Mouse (Mus musculus): ENCODE data around the gene Ush1c. TPM values are rescaled to one million over a fixed set of nuclear protein-coding genes. Genes with fewer than 3 reads are reported as not detected.

Gene Ush1c
- polyA plus RNA-seq (2012; ENCODE audit: insufficient read depth, insufficient read length, missing spikeins): not detected in 2 replicates

DNA sequence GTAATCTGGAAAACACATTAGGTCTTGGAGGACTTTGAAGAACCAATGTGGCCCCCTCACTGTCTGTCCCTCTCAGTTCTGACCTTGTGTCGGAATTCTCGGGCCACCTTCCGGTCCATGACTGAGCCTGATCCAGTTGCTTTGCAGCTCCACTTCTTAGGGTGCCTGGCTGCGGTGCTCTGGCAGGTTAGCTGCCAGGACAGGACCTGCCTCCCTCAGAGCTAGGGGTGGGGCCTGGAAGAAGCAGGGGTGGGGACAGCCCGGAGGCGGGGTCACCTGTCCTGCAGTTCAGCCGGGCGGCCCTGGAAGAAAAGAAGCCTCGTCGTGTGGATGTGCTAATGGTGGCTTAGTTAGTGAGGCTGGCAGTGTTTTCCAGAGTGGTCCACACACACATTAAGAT, at the start of gene Ush1c:
Gene Ush1c (minus strand): TSS at position 158 of the 400 bp plus-strand sequence.
- no peaks in the 10 kb centered on the region for H3K4me1 ChIP-seq (ENCODE audit: control insufficient read depth, insufficient read depth, low read length)
- H3K4me3 ChIP-seq (ENCODE audit: insufficient read depth, low read length): no peak within 1 kb of the TSS
- no peak within 1 kb of the TSS for H3K27ac ChIP-seq (ENCODE audit: insufficient read depth, low read depth, low read length)
- TF ChIP-seq POLR2A (IDR thresholded peaks at IDR 0.05; ENCODE audit: borderline replicate concordance, low read depth, low read length) (no peak), CTCF (IDR thresholded peaks at IDR 0.05; ENCODE audit: low read depth, low read length) (no peak)

DNA sequence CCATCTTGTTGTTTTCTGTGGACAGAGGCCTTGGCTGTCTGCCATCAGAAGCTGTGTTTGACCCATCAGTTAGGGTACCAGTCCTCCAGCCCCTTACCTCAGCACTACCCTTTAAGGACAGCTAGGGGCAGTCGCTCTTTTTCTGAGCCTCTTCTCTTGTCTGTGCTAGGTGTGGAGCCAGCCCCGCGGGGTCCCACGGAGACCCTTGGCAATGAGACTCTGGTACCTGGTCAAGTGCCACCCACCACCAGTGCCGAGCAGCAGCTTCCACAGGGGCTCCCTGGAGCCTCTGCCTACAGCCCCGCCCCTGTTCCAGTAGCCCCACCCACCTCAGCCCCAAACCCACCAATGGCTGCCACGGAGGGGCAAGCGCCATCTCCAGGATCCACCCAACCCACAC, 48.7 kb upstream of the Ush1c start:
- TF ChIP-seq POLR2A (IDR thresholded peaks at IDR 0.05; ENCODE audit: borderline replicate concordance, low read depth, low read length) (no peak), CTCF (IDR thresholded peaks at IDR 0.05; ENCODE audit: low read depth, low read length) (no peak)
- no peak overlapping the region for H3K4me3 ChIP-seq (ENCODE audit: insufficient read depth, low read length)
- H3K27ac ChIP-seq (ENCODE audit: insufficient read depth, low read depth, low read length): no peak overlapping the region
- no peaks in the 10 kb centered on the region for H3K4me1 ChIP-seq (ENCODE audit: control insufficient read depth, insufficient read depth, low read length)

DNA sequence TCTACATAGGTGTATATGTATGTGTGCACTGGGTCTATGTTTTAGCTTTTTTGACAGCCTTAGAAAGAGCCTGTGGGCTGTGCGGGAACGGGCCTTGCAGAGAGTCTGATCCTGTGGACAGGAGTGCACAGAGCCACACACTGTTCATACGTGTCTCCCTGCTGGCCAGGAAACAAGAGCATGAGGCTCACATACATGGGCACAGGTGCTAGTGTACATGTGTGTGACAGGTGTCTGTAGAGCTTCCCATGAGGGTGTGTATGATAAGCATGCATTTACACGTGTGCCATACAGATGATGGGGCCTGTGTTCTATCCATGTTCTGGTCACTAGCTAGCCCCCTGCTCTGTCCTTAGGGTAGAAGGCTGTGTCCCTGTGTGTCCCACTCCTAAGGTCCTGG, 48.1 kb upstream of the Ush1c start:
- no peak overlapping the region for H3K4me3 ChIP-seq (ENCODE audit: insufficient read depth, low read length)
- TF ChIP-seq CTCF (IDR thresholded peaks at IDR 0.05; ENCODE audit: low read depth, low read length): no peak
- TF ChIP-seq POLR2A (IDR thresholded peaks at IDR 0.05; ENCODE audit: borderline replicate concordance, low read depth, low read length): no peak
- no peak overlapping the region for H3K27ac ChIP-seq (ENCODE audit: insufficient read depth, low read depth, low read length)
- H3K4me1 ChIP-seq (ENCODE audit: control insufficient read depth, insufficient read depth, low read length): no peaks in the 10 kb centered on the region

DNA sequence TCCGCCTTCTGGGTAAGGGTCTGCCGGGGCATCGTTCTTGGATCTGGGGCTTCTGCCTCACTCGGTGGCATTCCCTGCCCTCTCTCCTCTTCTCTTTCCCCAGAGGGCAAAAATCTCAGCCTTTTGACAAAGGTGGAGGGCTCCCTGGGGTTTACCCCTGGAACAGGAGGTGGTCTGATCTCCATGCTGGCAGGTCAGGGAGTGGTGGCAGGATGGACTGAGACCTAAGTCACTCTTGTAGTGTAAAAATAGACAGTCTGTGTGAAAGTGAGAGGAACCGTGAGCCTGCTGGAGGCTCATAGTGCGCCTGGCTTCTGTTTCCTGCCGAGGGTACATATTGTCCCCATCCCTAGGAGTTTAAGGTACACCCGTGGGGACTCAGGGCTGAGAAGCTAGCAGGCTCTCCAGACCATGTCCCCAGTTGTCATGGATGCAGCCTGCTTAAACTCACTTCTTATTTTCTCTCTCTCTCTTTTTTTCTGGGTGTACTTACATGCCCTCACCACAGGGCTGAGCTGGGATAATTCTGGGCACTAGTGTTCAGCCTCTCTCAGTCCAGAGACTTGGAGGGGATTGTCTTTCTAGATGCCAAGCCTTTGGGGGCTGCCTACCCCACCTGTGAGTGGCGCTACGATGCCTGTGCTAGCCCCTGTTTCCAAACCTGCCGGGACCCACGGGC, 47.0 kb upstream of the Ush1c start:
- no peak overlapping the region for H3K4me3 ChIP-seq (ENCODE audit: insufficient read depth, low read length)
- H3K4me1 ChIP-seq (ENCODE audit: control insufficient read depth, insufficient read depth, low read length): no peaks in the 10 kb centered on the region
- no peak for TF ChIP-seq POLR2A (IDR thresholded peaks at IDR 0.05; ENCODE audit: borderline replicate concordance, low read depth, low read length)
- TF ChIP-seq CTCF (IDR thresholded peaks at IDR 0.05; ENCODE audit: low read depth, low read length): no peak
- H3K27ac ChIP-seq (ENCODE audit: insufficient read depth, low read depth, low read length): no peak overlapping the region

GRCm38 (mm10) chr7:46283681-46284080, 45.4 kb upstream of the Ush1c start:
- Histone ChIP-seq H3K4me3 (ENCODE audit: insufficient read depth, low read length) (no peak overlapping the region), H3K4me1 (ENCODE audit: control insufficient read depth, insufficient read depth, low read length) (no peaks in the 10 kb centered on the region)
- TF ChIP-seq CTCF (IDR thresholded peaks at IDR 0.05; ENCODE audit: low read depth, low read length) (no peak), POLR2A (IDR thresholded peaks at IDR 0.05; ENCODE audit: borderline replicate concordance, low read depth, low read length) (no peak)

GRCm38 (mm10) chr7:46282276-46282675, 44.0 kb upstream of the Ush1c start:
- Histone ChIP-seq H3K27ac (ENCODE audit: insufficient read depth, low read depth, low read length) (no peak overlapping the region), H3K4me1 (ENCODE audit: control insufficient read depth, insufficient read depth, low read length) (no peaks in the 10 kb centered on the region), H3K4me3 (ENCODE audit: insufficient read depth, low read length) (no peak overlapping the region)
- TF ChIP-seq CTCF (IDR thresholded peaks at IDR 0.05; ENCODE audit: low read depth, low read length) (no peak), POLR2A (IDR thresholded peaks at IDR 0.05; ENCODE audit: borderline replicate concordance, low read depth, low read length) (no peak)

More at GRCm38 (mm10) chr7:46283681-46284080, 45.4 kb upstream of the Ush1c start:
- H3K27ac ChIP-seq (ENCODE audit: insufficient read depth, low read depth, low read length): no peak overlapping the region

GRCm38 (mm10) chr7:46280896-46281295, 42.6 kb upstream of the Ush1c start:
- TF ChIP-seq CTCF (IDR thresholded peaks at IDR 0.05; ENCODE audit: low read depth, low read length): no peak
- no peaks in the 10 kb centered on the region for H3K4me1 ChIP-seq (ENCODE audit: control insufficient read depth, insufficient read depth, low read length)

DNA sequence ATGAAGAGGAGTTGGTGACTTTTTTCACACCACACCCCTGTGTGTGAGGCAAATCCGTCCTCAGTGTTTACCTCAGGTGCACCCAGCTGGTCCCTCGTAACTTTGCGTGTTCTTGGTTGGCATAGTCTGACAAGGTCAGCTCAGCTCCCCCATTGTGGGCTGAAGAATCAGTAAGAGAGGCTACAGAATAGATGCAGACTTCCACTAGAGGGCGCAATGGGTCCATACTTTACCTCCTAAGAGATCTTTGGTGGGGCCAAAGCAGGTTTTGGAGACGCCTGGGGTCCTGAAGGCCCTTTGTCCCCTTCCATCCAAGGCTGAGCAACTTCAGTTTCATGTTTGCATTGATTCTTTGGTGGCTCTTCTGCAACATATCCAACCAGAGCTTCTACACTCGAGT, 41.6 kb upstream of the Ush1c start:
- no peak overlapping the region for H3K27ac ChIP-seq (ENCODE audit: insufficient read depth, low read depth, low read length)
- H3K4me3 ChIP-seq (ENCODE audit: insufficient read depth, low read length): no peak overlapping the region
- H3K4me1 ChIP-seq (ENCODE audit: control insufficient read depth, insufficient read depth, low read length): no peaks in the 10 kb centered on the region
- TF ChIP-seq POLR2A (IDR thresholded peaks at IDR 0.05; ENCODE audit: borderline replicate concordance, low read depth, low read length) (no peak), CTCF (IDR thresholded peaks at IDR 0.05; ENCODE audit: low read depth, low read length) (peak; percentile 76)

More at GRCm38 (mm10) chr7:46280896-46281295, 42.6 kb upstream of the Ush1c start:
- no peak overlapping the region for H3K4me3 ChIP-seq (ENCODE audit: insufficient read depth, low read length)
- no peak overlapping the region for H3K27ac ChIP-seq (ENCODE audit: insufficient read depth, low read depth, low read length)

DNA sequence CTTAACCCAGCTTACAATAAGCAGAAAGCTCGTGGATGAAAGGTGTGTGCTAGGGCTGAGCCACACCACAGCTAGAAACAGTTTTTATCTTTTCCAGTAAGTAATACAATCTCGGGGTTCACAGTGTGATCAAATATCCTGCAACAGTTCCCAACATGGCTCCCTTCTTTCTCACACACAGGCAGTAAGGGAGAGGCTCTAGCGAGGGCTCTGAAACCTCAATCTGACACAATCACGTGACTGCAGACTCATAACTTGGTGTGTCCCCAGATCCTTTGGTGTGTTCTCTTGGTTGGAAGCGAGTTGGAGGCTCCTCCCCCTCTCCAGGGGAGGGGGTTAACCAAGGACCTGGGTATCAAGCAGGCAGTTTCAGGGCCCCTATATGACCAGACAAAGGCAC, 37.9 kb upstream of the Ush1c start:
- TF ChIP-seq POLR2A (IDR thresholded peaks at IDR 0.05; ENCODE audit: borderline replicate concordance, low read depth, low read length) (no peak), CTCF (IDR thresholded peaks at IDR 0.05; ENCODE audit: low read depth, low read length) (no peak)
- H3K27ac ChIP-seq (ENCODE audit: insufficient read depth, low read depth, low read length): no peak overlapping the region
- H3K4me3 ChIP-seq (ENCODE audit: insufficient read depth, low read length): no peak overlapping the region
- H3K4me1 ChIP-seq (ENCODE audit: control insufficient read depth, insufficient read depth, low read length): no peaks in the 10 kb centered on the region

DNA sequence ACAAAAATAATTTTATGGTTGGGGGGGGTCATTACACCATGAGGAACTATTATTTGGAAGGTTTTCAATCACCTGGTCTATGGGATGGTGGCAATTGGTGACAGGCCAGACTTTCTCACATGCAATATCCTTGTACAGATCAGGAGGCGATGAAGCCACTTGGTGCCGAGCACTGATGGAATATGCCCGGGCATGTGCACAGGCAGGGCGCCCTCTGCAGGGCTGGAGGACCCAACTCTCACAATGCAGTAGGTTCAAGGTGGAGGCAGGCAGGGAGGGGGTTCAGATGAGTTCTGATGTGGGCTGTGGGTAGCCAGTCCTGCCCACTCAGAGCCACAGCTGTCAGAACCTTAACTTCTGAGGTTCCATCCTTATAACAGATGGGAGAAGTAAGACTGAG, 13.5 kb upstream of the Ush1c start:
- Histone ChIP-seq H3K27ac (ENCODE audit: insufficient read depth, low read depth, low read length) (no peak overlapping the region), H3K4me3 (ENCODE audit: insufficient read depth, low read length) (no peak overlapping the region), H3K4me1 (ENCODE audit: control insufficient read depth, insufficient read depth, low read length) (no peaks in the 10 kb centered on the region)
- TF ChIP-seq POLR2A (IDR thresholded peaks at IDR 0.05; ENCODE audit: borderline replicate concordance, low read depth, low read length) (no peak), CTCF (IDR thresholded peaks at IDR 0.05; ENCODE audit: low read depth, low read length) (no peak)
